Mouse (Mus musculus) olfactory bulb, adult 2 months (tissue): ENCODE data around the gene Trio.

ENCODE experiments used
- CTCF ChIP-seq: fragments of 200-500 bp; IDR thresholded peaks from 2 replicates; pipeline ENCODE4 v1.5.1; 2012; ENCODE audit warnings: low read depth, mild to moderate bottlenecking, low read length, moderate library complexity; ENCODE audit not compliant: insufficient read depth
- POLR2A ChIP-seq: fragments of 200-500 bp; IDR thresholded peaks from 2 replicates; pipeline ENCODE4 v1.6.1; 2012; ENCODE audit warnings: mild to moderate bottlenecking, low read depth, low read length, moderate library complexity; ENCODE audit not compliant: insufficient read depth

DNA sequence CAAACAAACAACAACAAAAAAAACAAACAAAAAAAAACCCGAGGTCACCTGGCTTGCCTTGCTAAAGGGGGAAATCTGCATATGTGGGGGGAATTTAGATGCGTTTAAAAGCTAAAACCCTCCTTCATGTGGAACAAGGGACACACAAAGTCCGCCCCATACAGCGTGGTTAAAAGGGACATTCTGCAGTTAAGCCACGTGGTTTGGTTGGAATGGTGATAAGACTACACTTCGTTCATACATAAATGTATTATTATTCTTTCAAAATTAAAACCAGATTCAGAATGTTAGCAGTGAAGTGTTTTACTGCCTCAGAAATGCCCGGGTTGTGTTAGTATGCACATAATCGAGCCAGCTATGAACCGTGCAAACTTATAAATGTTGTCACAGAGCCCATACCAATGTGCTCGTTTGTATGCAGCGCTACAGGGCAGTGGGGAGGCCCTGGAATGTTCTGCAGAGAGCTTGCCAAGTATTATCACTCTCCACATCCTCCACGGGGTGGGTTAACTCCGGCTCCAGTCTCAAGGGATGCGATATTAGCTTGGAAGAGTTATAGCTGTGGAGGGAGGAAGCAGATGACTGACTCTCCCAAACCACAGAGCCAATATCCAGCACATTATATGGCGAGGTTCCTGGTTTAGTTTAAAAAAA is 243.1 kb downstream of the Trio start:
- TF ChIP-seq POLR2A (no peak), CTCF (no peak)
